Mouse (Mus musculus) retina, embryonic 14.5 days (tissue): ENCODE results near the gene Fn1.

ENCODE experiments used
- DNase-seq: peaks from one replicate; pipeline ENCODE4 v3.0.0-alpha.2; 2015; ENCODE audit warnings: low spot score

The Fn1 gene

DNA sequence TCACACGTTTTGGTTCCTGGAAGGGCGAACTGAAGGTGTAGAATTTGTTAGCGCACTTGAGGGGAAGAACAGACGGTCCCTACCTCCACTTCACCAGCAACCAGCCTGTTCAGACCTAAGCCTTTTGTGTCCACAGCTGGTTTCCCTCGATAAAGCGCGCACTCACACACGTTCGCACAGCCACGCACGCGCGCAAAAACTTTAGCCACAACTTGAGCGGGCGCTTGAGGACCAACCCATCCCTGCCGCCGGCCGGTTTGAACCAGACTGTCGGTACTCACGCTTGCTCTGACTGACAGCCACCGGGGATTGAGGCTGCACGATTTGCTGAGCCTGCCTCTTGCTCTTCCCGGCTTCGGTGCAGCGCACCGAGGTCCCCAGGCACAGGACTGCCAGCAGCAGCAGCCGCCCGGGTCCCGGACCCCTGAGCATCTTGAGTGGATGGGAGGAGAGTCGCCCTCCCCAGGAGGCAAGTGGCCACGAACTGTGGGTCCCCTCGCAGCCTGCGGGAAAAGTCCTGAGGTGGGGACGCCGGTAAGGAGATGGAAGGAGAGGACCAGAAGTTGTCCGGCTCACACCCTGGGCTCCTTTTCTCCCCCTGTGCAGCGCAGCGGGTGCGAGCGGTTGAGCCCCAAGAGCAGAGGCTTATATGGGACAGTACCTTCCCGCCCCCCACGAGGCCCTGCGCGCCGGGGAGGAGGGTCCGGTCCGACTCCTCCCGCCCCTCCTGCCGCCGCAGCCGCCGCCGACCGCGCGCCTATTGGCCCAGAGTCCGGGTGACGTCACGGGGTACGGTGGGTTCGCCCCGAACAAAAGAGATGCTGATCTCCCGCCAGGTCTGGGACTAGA is at the start of gene Fn1:
TSS of gene Fn1 (minus strand) at position 650 of the 849 bp plus-strand sequence.
- peak; percentile 91 for DNase-seq

DNA sequence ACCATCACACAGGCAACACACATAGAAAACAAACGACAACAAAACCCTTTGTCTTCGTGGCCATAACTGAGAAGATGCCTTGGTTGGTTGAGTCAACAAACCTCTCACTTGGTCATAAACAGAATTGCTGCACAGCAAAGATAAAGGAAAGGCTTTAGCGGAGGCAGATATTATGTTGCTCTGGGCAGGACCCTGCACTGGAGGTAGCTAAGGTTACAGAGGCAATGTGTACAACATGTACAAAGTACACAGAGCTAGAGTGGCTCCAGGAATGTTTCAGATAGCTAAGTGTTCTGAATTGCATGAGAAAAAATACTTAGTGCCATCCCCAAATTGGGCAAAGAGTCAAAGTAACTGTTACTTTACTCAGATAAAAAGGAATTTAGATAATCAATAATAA is 43.1 kb upstream of the Fn1 start:
- DNase-seq = no peak

DNA sequence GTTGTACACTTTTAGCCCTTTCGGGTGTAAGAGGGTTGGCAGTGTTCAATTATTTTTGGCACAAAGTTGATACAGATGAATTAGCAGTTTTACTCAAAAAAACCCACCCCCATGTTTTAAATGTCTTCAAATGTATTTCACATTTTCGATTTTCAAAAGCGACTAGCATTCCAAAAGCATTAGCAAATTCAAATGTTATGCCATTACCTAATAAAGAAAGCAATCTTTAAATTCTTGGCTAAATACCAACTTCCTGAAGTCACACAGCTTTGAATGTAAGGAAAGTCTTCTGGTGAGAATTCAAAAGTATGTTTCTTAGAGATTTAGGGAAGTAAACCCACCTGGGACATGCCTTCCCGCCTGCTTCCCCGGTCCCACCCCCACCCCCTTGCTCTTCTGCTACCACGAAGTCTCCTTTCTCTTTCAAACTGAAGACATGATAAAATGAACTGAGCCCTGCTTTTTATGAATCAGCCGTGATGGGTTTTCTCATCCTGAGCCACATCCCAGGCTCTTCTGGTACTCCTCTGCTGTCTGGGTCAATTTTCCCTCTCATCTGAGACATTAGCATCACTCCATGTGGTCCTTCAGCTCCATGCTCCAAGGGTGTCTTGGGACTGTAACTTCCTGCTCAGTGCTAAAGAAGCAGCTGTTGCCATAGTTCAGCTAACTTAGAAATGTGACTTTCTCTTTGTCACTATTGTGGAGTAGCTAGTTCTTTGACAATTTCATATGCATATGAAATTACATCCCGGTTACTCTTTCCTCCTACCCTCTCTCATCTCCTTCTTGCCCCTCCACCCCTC is 38.7 kb upstream of the Fn1 start:
- no peak for DNase-seq

DNA sequence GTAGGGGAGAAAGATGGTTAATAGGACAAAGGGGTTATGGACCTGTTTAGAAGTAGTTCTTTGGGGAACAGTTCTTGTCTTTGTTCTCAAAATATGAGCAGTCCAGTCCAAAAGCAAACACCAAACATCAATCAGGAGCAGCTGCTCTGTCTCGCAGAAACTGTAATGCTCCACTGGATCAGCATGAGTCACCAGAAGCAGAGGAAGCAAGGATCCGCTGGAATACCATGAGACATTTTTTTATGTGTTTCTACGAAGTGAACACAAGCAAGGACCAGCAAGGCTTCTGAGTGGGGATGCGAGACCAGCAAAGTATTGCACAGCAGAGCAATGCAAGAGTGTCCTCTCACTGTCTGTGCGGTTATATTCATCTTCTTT is 35.9 kb upstream of the Fn1 start:
- no peak for DNase-seq

DNA sequence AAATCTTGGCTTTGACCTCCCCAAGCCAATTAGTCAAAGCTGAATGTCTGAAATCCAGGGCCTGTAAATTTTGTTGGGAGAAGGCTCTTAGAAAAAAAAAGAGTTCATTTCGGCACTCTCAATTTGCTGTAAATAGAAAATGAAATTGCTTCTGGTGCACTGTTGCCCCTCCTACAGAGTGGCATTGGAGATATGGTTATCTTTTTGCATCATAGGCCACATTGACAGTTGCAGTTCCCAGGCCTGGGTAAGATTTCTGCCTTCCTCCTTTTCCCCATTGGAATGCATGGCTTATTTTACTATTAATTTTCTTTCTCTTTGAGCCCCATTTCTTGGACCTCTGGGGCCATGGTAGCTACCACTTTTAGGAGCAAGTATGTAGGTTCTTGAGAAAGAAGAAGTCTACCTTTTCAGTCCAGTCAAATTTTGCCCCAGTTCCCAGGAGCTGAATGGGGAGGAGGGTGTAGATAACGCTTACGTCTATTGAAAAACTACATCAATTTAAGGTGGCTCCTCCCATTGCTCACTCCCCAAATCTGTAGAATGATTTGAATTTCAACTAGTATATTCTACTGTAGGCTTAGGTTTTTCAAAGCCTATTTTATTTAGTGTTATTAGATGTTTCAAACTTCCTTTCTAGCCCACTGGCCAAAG is 35.4 kb upstream of the Fn1 start:
- no peak for DNase-seq

DNA sequence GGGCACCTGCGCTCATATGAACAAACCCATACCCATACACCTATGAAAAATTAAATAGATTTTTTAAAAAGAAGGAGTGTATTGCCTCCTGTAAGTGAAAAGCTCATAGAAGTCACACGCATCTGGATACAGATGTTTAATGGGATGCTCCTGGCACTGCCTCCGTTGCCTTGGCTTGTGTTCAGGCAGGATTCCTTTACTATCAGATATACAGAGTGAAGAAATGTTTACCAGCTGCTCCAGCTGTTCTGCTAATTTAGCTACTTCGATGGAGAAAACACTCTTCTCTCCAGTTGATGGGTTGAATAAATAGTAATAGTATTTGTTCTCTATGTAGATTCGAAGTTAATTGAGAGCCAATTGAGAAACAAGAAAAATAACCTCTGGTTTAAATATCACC is 33.8 kb upstream of the Fn1 start:
- no peak for DNase-seq

DNA sequence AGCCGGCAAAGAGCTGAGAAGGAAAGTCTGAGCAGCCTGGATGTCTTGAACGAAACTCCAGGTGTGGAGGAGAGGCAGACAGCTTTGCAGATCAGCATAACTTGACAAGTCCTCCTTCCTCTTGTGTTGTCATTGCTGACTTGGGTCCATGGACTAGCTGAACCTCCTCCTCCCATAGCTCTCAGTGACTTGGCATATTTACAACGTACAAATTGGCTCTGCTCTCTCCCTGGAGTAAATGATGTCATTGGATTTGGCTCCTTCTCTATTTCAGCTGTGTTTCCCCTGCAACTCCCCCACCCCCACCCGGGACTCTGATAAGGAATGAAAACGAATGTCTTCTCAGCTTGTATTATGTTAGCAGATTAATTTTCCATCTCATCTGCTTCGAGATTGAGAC is 30.7 kb upstream of the Fn1 start:
- no peak for DNase-seq

DNA sequence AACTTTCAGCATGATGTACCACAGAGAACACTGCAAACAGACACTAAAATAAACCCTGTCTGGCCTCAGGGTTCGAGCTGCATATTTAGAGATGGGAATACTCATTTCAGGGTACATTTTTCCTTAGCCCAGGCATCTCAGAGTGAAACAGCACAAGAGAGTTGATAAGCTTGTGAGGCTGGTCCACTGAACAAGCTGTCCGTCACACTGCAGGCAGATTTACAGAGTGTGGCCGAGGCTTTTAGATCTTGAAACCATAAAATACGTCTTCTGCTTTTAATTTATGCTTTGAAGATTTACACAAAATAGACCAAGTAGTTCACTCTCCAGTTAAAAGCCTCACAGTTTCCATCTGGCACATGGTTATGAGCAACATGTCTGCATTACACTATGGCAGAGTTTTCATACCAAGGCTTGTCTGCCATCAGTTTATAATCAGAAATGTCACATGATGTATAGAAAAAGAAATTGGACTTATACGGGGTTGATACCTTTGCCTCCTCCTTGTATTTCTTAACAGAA is 29.3 kb upstream of the Fn1 start:
- no peak for DNase-seq

DNA sequence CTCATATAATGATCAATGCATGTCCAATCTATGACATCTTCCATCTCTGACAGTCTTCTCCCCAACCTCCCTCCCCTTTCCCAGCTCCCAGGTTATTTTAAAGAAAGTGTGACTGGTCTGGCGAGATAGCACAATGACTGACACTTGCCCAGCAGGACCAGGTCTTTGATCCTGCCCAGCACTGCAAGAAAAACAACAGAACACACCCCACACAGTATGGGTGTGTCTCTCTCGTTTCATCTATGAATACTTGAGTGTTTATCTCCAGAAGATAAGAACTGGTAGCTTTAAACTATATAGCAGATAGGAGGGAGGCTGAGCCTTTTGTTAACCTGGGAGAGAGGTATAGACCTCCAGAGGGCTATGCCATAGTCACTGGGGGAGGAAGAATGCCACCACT is 28.3 kb upstream of the Fn1 start:
- no peak for DNase-seq

DNA sequence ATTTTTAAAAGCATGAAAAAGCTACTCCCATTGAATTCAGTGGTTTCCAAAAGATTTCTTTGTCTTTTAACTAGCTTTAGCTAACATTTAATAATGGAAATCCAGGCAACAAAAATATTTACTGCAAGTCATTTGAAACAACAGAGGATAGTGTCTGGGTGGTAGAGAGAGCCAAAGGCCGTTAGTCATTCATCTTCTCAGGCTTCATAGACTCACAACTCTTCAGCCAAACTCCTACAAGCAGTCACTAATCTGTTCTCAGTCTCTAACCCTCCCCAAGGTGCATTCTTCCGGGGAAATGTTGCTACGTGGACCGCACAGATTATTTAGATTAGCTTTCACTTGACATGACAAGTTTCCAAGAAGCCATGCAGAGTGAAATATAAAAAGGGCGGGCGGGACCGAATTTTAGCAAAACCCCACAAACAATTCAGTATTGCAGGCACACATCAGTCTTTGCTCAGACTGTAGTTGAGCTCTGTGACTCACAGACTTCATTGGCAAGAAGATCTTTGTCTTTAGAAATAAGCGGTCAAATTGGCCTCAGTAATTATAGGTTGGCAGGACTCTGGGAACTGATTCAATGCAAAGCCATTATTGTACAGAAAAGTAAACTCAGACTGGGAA is 27.2 kb upstream of the Fn1 start:
- DNase-seq = no peak

DNA sequence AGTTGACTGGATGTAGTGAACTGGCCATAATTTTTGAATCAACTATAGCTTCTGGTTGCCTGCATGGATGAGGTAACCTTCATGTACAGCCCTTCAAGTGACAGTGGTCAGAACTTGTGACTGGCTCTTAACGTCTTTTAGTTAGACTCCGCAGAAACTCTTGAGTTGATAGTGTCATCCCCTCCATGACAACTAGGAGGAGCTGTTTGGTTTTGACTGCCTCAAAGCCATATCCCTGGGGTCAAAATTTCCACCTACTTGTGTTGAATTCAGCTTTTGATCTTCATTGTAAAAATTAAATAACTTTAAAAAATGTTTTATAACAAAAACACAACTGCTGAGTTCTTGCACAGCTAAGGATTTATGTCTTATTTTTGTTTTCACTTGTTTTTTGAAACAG is 22.4 kb upstream of the Fn1 start:
- DNase-seq = no peak

DNA sequence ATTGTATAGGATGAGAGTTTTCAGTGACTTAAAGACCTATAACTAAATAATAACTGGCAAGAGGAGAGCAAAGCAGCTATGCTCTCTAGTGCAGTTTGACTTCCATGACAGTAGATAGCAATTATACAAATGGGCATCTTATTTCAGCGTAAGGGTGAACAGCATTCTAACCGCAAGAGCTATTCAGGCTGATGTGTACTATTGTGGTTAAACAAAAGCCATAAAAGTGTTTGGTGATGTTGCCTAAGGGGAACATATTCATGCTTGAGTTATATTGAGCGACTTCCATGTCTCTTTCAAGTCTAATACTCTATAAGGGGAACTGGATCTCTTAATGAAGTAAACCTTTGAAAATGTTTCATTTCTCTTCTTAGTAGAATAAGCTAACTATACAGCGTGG is 21.3 kb upstream of the Fn1 start:
- DNase-seq = no peak

DNA sequence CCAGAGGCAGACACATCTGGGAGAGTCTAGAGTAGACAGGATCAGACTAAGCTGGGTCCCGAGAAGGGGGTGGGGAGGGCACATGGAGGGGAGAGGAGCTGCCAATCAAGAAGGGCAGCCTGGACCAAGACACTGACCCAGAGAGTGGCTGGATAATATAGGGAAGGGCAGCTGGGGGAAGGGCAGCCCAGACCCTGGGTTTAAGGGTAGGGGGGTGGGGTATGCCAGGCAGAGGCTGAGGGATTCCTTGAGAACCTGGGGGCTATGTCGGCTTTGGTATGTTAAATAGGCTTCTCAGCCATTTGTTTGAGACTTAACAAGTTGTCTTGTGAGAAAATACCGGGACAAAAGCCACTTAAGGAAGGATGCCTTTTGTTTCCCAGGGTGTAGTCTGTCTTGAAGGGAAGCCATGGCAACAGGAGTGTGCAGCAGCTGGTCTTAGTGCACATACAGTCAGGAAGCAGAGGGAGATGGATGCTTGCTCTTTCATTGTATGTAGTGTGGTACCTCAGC is 20.5 kb upstream of the Fn1 start:
- peak; percentile 13 for DNase-seq

DNA sequence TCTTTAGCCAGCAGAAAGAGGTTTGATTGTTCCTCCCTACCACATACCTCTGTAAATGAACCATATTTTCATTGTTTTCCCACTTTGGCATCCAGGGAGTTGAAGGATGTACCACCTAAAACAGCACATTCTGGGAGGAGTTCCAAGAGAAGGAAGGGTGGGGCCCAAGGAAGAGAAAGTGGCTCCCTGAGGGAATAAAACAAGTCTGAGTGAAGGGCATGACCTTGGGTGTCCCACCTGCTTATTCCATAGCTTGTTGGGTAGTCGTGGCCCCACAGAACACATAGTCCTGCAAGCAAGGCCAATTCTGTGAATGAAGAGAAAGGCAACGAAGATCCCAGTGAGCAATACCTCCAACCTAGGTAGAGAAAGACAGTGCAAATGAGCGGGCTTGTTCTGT is 19.3 kb upstream of the Fn1 start:
- no peak for DNase-seq

DNA sequence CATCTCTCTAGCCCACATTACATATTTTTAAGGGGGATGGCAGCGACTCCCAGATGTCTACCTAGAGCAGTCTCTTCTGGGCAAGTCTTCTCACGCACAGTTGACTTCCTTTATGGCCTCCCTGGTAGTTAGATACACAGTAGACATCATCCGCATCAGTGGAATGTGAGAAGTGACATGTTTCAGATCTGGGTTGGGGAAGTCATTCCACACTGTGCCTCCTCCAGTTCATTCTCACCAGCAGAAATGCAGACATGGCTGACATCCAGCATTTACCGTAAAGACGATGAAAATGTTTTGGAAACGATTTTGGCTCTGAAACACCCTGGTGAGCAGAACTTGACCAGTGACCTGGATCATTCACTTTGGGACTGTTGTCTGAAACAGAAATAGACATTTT is 10.2 kb upstream of the Fn1 start:
- DNase-seq = no peak

DNA sequence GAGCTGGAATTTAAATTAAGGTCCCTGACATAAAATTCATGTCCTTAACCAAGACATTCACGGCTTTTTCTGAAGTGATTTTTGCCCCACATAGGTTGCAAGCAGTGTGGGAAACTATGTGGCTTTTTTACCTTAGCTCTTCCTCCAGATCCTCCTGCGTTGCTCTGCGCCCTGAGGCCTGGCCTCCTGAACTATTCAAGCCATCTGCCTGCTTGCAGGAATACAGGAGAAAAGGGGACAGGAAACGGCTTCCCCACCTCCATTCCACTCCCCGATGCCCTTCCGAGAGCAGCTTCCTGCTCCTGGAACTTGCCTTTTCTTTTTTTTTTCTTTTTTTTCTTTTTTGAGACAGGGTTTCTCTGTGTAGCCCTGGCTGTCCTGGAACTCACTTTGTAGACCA is 5.6 kb upstream of the Fn1 start:
- DNase-seq = no peak

DNA sequence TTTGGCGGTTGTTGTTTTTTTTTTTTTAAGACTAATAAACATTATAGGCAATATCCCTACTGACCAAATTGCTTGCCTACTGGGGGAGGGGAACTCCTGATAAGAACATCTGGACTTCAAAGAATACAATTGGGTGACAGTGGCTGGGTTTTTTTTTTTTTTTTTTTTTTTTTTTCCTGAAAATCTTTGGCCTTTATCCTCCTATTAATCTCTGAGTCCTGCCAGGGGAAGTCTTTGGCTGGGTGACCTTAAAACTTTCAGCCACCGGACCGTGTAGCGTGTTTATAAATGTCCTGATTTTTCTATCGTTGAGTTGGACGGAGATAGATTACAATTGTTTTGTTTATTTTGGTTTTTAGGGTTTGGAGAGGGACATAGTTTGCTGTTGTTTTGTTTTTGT is 3.3 kb upstream of the Fn1 start:
- no peak for DNase-seq

DNA sequence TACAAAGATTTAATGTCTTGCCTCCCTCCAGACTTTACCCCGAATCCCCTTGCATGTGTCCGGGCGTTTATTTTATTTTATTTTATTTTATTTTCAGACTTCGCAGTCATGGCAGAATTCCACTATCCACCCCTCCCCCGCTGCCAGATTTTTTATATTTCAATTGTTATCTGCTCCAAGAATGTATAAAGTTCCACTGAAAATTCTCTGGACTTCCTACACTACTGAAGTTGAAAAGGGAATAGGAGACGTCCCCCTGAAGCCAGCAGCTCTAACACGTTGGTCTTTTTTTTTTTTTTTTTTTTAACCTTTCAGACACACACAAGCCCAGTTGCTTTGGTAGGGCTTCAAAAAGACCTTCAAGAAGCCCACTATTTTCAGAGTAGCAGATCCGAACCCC is 1.2 kb upstream of the Fn1 start:
- DNase-seq = no peak

DNA sequence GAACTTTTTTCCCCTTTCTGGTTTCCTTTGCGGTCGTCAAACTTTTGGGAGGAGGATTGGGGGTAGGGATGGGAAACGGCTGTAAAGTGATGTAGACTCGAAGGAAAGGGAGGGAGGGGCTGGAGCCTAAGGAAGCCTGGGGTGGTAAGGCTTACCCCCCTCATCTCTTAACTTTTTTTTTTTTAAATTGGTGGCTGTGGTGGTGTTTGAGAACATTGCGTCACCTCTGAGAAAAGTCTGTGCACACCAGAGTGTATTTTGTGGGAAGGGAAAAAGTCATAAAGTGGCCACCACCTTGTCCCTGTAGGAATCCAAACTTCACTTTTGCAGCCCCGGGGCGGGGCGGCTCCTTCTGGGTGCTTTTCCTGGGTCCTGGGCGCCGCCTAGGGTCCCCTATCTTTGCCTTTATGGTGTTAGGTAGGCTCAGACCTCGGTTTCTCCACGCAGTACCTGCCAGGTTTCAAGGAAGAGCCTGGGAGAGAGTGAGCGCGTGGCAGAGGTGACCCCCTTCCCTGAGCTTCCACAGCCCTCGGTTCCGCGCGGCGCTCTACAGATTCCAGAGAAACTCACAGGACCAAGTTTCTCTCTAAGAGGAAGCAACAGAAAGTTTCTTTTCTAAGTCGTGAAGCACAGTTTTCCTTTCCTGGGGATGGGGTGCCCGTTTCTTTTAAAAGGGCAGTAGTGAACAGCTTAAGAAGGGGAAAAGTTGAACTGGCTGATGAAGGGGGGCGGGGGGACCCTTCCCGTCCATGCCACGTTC is 580 bp upstream of the Fn1 start:
- DNase-seq = peak; percentile 49

DNA sequence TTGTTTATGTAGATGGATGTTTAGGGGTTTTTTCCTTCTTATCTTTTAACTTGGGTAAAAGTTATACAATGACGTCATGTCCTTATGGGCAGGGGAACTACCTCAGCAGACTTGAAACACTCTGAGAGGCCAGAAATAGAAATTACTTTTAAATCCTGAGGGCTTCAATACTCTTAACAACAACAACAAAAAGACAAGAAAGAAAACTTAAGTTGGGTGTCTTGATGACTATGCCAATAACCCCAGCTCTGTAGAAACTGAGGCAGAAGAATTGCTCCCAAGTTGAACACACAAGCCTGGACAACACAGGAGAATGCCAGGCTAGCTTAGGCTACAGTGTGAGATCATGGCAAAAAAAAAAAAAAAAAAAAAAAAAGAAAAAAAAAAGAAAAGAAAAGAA is 1.2 kb downstream of the Fn1 start:
- DNase-seq = no peak

DNA sequence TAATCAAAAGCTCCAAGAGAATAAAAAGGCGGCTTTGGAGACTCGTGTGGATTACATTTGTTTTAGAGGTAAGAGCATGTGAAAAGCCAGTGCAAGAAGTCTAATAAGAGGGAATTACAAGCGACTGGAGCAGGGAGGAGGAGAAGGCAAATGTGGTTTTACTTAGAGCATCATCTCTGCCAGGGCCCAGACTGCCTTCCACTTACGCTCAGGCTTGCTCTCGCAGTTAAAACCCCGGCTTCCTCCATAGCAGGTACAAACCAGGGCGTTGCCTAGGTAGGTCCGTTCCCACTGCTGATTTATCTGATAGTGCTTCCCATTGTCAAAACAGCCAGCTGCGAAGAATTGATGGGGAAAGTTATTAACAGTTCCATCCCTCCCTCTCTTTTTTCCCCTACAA is 1.7 kb downstream of the Fn1 start:
- DNase-seq = no peak
